Mouse (Mus musculus) adrenal gland, adult 2 months (tissue): ENCODE results near the gene Nmnat3. TPM values are rescaled to one million over a fixed set of nuclear protein-coding genes. Genes with fewer than 3 reads are reported as not detected.

Experiments
- polyA plus RNA-seq: library from polyadenylated mRNA; depleted of rRNA; stranded (reverse); fragments of >200 nt; gene quantifications from 2 replicates; pipeline ENCODE4 v1.2.3, GENCODE M21; 2012; rRNA removed
- total RNA-seq, 2 experiments: library from RNA; stranded (reverse); gene quantifications; 2 replicates each; pipeline ENCODE4 v1.2.3; 2021

The Nmnat3 gene
- total and polyA plus RNA-seq, 3 experiments: 10.0 to 20.2 (median 16.9) TPM

Other genes starting within 250 kb of the Nmnat3 start
- gene Rbp1, start 135.5 kb downstream of the Nmnat3 start, total RNA-seq: 1 to 10 TPM; 5.7 to 7.8 TPM
- gene Rbp1, start 135.5 kb downstream of the Nmnat3 start, polyA plus RNA-seq: 3.3 and 3.7 TPM in 2 replicates
- gene Rbp2, start 198.7 kb downstream of the Nmnat3 start, total RNA-seq: not detected
- not detected in 2 replicates for gene Rbp2, start 198.7 kb downstream of the Nmnat3 start, polyA plus RNA-seq